Mouse (Mus musculus) midbrain, embryonic 16.5 days (tissue): Measurements from ENCODE around the gene Sema3e. TPM values are rescaled to one million over a fixed set of nuclear protein-coding genes. Genes with fewer than 3 reads are reported as not detected.

Experiments used
- polyA plus RNA-seq: library from polyadenylated mRNA; unstranded; fragments of >200 nt; fragmentation: Nextera tagmentation; extraction: Ambion mirVana; gene quantifications from 2 replicates; pipeline ENCODE4 v1.2.1, GENCODE M21; 2015

The Sema3e gene
- polyA plus RNA-seq, 1 experiment from 2014 or later = 3.4 TPM

Other genes starting within 250 kb of the Sema3e start
- gene Speer3, start 233.7 kb upstream of the Sema3e start, polyA plus RNA-seq = not detected in 2 replicates